Mouse (Mus musculus): ENCODE results near the gene Nxph4.

The Nxph4 gene

DNA sequence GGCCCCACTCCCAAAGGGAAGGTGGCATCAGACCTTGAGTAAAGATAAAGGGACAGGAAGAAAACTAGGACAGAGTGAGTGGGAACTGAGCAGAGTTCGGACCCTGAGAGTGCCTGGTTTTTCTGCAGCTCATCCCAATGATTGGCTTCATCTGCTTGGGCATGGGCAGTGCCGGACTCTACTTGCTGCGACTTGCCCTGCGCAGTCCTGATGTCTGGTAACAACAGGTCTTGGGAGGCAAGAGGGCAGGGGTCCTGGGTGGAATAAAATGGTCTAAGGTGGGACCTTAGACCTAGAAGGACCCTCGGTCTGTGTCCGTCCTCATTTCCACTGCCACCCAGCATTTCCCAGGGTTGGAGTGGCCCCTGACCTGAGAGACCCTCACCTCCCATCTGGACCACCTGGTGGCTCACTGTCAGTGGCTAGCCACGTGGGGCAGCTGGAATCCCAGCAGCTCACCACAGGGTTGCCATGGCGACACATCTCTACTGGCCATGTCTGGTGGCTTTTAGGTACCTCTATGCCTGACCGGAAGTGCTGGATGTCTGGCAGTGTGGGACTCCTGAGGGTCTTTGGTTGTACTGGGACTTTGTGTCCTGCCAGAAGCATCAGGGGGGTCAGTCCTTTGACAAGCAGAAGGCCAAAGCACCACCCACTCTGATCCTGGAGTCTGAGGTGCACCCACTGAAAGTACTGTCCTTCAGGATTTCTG, 18.9 kb downstream of the Nxph4 start:
- DNase-seq (ENCODE audit: low spot score), result no peak

DNA sequence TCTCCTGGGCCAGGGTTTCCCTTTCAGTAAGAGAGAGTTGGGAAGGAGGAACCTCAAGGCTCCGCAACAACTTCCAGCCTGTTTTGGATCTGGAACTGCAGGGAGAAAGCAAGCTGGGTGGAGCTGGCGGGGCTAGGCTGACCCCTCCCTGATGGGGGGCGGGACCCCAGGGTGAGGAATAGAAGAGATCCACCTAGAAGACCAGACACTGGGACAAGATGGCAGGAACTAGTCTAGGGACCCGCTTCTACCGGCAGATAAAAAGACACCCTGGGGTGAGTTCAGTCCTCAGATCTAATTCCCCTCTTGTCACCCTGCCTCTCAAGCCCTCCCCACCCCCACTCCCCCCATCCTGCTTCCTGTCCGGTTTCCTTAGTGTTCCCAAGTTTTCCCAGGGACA, 19.6 kb downstream of the Nxph4 start, which contains the start of gene Ndufa4l2:
Gene Ndufa4l2, plus strand, starts transcription at position 204 of the 400 bp plus-strand sequence.
- no peak for DNase-seq (ENCODE audit: low spot score)

DNA sequence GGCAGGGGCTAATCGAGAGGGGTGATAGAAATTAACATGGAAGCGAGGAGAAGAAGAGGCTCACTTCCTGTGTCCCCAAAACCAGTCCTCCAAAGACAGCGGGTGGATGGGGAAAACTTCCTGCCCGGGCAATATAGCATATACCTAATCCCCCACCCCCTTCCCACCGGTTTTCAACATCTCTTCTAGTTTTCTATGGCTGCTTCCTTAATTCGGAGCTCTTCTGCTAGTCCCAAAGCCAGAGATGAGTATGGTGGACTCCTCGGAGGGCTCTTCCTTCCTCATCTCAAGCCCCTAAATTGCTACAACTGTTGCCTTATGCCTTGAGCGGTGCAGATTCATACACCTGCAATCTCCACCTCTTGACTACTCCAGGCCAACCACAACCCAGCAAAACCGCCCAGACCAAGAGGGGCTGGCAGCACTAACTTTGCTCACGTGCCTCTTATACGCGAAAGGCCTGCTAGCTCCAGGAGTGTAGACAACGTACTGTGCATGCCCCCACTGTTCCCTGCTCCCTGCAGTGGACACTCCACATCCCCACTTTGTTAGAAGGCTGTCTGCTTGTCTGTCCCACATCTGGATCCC, 20.2 kb downstream of the Nxph4 start:
- DNase-seq (ENCODE audit: low spot score), result no peak

DNA sequence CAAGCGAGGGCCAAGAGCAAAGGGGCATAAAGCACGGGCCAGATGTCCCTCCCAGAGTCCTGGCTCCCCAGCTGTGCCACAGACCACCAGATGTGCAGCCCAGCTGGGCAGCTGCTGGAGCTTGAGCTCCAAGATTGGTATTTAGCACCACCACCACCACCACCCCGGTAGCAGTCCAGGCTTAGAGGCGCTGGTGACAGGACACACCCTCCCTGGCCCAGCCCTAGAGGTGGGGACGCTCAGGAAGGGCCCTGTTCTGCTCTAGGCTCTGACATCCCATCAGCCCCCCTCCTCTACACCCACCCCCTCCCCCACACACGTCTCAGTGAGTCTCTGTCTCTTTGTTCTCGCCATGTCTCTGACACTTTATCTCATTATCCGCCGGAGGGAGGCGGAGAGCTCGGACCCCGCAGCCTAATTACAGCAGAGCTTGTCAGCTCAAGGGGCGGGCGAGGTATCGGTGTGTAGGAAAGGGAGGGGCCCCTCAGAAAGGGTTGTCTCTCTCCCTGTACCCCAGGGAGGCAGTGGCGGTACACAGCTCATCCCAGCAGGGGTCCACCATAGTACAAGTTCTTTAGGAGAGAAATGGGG, 20.8 kb downstream of the Nxph4 start:
- no peak for DNase-seq (ENCODE audit: low spot score)

DNA sequence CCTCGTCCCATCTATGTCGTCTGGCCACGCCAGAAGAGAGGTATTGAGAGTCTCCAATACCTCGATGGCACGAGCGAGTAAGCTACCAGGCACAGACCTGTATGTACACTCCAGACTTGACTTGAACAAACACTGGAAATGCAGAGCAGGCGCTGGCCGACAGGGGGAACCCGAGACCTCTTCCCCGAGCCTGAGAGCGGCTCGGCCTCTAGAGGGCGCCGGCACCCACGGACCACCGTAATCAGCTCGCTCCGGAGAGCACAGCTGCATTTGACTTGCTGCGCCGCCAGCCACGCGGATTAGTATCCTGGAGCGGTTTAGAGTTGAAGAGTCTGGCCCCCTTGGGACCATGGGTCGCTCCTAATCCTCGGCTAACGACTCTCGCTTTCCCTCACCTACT, 21.5 kb downstream of the Nxph4 start:
- peak; percentile 97 for DNase-seq (ENCODE audit: low spot score)

DNA sequence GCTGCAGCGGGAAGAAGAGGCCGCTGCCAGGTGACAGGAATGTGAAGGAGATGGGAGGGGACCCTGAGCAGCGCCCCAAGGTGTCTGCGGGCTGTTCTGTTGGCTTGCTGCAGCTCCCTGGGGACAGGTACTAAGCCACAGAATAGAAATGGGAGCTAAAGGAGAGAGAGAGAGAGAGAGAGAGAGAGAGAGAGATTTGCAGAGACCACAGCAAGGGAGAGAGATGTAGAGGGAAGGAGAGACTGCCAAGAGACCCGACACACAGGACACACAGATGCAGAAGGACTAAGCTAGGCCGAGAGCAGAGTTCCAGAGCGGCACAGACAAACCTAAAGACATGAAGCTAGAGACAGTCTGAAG, 22.1 kb downstream of the Nxph4 start:
- no peak for DNase-seq (ENCODE audit: low spot score)

DNA sequence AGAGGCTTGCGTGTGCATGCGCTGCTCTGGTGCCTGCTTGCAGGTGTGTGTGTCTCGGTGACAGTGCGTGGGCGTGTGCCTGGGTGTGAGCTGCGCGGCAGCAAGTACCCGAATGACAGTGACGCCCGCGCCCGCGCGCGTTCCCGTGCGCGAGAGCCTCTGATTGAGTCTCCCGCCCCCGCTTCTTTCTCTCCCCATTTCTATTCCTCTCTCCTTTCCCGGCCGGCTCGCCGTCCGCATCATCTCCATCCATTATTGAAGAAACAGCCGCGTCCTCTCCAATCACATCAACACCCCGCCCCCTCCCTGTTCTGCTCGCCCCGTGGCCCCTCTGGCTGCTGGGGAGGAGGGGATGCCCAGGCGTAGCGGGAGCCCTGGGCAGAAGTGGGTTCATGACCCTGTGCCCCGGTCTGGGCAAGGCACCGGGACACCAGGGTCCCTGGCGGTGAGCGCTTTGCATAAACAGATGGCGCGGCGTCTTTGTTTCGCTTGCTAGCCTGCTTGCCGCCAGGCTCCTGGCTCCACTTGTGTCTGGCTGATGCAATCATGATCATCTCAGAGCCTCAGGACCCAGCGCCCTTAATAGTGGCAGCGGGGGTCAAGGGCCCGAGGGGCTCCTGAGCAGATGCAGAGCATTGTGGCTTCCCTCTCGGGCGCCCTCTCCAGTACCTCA, 22.6 kb downstream of the Nxph4 start:
- DNase-seq (ENCODE audit: low spot score), result no peak

DNA sequence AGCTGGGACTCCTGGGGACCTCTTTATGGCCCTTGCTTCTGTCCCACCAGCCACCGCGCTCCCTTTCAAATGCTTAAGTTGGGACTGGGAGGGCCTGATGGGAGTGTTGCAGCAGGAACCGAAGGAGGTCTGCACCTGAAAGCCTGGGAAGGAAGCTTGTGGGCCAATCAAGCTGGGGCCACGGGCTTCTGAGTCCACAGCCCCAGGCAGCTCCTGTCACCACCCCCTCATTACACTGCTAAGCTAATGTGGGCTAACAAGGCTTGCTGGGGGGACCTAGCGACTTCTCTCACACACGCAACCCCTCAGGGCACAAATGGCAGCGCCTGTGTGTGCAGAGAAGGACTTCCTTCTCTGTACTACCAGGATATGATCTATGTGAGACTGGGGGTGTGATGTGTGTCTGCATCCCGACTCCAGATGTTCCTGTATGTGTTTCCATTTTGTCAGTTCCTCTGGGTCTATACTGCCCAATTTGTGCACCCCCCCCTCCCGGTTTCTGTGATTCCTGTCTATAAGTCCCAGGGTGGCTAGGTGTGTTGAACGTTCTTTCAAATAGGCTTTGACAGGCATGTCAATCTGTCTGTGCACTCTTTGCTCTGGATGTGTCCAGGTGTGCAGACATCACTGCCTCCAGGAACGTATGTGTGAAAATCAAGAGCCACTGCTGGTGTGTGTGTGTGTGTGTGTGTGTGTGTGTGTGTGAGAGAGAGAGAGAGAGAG, 23.3 kb downstream of the Nxph4 start:
- DNase-seq (ENCODE audit: low spot score), result no peak

DNA sequence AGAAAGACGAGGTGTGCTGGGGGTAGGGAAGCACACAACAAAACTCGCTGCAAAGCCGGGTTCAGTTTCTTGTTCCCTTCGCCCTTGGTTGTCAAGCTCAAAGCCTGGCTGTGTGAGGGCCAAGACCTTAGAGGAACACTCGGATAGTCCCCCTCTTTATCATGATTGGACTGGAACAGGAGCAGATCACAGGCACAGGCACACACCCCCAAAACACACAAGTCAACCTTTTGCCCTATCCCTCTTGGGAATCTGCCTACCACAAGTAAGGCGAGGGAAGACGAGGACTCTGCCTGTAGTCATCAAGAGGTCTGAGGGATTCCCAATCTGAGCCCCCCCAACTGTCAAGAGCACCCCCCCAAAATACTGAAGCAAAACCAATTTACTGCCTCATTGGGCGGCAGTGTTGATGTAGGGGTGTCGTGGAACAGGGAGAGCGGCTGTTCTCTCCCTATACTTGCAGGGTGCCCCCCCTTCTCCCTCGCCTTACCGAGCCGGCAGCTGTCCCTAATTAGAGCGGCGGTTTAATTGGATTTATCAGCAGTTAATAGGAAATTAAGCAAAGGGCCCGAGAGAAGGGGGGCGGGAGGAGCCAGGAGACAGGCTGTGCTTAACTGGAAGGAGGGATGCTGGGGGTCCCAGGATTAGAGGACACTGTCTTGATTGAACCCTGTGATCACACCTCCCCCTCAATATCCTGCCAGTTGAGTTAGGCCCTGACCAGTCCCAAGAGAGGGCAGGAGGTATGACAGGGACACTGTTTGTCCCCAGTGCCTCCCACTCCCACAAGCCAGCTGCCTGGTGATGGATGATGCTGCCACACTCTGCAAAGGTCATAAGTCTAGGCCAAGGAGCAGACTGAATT, 24.3 kb downstream of the Nxph4 start:
- no peak for DNase-seq (ENCODE audit: low spot score)

DNA sequence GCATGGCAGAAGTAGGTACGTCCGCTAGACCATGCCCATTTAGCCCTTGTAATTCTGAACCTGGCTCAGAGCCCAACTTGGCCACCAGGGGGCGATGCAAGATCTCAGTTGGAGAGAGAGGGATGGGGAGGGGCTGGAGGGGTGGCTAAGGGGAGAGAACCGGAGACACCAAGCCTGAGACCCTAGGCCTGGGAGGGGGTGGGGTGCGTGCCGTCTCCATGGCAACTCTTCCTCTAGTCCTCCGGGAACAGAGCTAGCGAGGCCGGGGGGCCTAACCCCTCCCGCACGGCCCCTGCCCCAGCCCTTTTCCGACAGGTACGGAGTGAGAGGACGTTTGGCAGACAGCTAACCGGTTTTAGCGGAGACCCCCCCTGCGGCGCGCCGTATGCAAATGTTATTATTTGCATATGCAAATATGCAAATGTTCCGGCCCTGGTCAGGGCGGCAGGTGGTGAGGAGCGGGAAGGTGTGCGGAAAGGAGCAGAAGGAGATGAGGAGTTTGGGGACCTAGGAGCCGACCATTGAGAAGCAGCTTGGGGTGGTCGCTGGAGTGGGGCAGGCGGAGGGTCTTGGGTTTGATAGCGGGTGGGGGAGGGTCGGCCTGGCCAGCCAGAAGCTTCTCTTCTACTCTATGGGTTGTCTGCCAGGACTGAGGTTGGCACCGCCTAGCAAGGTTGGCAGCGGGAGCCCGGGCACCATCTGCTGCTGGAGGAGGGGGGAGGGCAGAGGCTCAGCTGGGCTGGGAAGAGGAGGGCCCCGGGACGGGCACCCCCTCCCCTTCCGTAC, 25.1 kb downstream of the Nxph4 start:
- DNase-seq (ENCODE audit: low spot score), result peak; percentile 87

DNA sequence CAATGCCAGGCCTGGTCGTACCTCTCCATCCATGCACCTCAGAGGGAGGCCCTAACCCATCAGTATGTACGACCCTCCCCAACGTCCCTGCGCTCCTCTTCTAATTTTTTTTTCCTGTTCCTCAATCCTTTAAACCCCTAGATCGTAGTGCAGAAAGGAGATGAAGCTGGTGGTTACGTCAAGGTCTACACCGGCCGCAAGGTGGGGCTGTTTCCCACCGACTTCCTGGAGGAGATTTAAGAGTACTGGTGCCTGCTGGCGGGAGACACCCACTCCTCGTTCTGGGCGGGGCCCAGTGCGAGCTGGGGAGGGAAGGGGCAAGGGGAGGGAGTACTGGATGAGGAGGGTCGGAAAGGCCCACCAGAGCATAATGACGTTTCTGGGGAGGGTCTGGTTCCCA, 26.1 kb downstream of the Nxph4 start:
- peak; percentile 70 for DNase-seq (ENCODE audit: low spot score)

DNA sequence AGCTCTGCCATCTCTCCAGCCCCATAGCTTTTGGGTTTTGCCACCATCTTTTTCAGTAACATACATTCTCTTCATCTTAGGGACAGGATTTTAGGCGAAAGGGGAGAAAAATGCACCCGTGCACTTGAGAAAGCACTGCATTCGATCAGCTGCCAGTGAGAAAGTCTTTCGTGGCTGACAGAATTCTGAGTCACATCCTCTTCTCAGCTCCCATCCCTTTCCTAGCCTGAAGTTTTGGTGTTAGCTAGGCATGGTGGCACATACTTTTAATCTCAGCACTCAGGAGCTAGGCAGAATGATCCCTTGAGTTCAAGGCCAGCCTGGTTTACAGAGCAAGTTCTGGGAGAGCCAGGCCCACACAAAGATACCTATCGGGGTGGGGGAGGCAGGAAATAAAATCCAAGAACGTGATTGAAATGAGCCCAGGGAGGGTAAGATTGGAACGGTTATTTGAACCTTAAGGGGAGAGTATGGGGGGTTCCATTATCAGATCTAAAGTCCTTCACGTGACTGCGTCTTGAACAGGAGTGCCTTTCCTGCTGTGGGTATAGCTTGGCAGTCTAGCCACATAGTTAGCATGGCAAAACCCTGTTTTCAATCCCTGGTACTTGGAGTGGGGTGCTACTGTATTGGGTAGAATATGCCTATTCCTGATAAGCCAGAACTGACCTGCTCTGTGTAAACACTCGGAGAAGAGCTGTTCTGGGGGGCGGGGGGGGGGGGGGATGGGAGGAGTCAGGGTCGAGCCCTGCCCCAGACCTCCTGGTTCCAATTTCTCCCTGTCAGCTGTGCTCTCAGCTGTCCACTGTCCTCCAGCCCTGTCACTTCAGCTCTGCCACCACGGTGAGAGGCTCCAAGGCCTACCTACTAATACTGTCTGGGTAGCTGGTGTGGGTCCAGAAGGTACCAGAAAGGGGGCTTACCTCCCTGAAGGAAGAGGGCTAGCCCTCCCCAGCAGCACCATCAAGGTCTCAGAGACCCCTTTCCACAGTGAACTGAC, 33.2 kb downstream of the Nxph4 start, which contains the start of gene Stac3:
Gene Stac3, plus strand, starts transcription at position 793 of the 1,000 bp plus-strand sequence.
- no peak for DNase-seq (ENCODE audit: low spot score)

DNA sequence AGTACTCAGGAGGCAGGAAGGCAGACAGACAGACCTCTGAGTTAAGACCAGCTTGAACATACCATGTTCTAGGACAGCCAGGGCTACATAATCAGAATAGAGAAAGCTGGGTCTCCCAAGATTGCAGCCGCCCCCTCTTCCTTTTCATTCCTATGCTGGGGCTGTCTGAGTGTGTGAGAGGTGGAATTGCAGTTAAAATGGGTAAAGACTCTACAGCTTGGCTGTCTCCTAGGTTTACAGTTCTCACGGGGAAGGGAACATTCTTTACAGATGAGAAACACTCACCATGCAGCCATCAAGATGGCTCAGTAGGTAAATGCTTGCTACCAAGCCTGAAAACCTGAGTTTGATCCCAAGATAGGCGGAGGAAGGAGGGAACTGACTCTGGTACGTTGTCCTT, 34.3 kb downstream of the Nxph4 start:
- DNase-seq (ENCODE audit: low spot score), result no peak

DNA sequence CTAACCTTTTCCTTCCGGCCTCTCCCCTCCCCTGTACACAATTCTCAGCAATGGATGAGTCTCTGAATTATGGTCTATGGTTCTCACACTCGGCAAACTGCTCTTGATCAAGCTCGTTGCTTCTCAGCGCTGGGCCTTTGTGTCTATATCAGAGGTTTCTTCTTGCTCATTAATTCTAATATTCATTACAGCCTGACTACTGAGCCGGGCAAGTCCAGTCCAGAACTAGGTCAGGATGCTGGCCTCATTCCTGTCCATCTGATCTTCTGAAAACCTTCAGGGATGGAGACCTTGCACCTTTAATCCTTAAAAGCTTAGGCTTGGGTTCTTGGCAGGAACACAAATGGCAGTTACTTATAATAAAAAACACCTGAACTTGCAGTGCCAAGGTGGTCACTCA, 34.8 kb downstream of the Nxph4 start:
- no peak for DNase-seq (ENCODE audit: low spot score)

DNA sequence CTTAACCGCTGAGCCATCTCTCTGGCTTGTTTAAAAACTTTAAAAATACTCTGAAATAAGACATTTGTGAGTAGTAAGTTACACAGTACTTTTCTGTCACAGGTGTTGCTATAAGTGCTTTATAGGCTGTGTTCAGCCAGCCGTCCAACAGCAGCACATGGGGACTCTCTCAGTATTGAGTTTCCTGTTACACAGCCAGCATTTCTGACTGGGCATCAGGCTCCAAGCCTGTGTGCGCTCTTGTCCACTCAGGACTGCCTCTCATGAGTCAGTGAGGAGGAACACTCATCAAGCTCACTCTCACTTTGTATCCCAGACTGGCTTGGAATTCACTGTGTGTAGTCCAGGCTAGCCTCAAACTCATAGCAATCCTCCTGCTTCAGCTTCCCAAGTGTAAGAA, 38.2 kb downstream of the Nxph4 start:
- no peak for DNase-seq (ENCODE audit: low spot score)

DNA sequence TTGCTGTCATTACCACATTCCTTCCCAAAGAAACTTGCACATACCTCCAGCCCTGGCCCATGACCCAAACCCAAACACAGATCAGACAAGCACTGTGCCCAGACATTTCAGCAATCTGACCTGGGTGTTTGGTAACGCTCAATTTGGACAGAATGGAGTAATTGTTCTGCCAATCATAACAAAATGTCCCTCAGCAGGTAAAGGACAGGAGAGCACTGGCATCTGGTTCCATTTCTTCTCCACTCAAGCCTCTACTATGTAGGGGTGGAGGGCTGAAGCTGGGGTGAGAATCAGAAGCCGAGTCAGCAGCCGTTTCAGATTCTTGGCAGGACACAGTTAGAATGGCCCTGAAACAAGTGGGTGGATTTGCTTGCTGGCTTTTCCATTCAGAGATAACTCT, 42.2 kb downstream of the Nxph4 start:
- no peak for DNase-seq (ENCODE audit: low spot score)

DNA sequence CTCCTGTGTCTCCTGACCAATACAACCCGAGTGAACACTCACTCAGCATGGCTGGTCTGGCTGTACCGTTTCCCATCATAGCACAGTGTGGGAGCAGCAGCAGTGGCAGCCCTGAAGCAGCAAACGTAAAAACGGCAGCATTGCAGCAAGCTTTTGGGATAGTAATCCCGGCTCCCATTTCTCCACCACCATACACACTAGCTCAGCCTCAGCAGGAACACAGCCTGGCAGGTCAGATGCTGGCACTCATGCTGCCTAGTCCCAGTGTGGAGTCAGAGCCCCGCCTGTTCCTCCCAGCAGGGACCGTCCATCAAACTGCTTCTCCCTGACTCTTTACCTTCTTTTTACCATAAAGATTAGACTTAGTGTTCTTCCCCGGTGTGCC, 43.2 kb downstream of the Nxph4 start:
- no peak for DNase-seq (ENCODE audit: low spot score)

DNA sequence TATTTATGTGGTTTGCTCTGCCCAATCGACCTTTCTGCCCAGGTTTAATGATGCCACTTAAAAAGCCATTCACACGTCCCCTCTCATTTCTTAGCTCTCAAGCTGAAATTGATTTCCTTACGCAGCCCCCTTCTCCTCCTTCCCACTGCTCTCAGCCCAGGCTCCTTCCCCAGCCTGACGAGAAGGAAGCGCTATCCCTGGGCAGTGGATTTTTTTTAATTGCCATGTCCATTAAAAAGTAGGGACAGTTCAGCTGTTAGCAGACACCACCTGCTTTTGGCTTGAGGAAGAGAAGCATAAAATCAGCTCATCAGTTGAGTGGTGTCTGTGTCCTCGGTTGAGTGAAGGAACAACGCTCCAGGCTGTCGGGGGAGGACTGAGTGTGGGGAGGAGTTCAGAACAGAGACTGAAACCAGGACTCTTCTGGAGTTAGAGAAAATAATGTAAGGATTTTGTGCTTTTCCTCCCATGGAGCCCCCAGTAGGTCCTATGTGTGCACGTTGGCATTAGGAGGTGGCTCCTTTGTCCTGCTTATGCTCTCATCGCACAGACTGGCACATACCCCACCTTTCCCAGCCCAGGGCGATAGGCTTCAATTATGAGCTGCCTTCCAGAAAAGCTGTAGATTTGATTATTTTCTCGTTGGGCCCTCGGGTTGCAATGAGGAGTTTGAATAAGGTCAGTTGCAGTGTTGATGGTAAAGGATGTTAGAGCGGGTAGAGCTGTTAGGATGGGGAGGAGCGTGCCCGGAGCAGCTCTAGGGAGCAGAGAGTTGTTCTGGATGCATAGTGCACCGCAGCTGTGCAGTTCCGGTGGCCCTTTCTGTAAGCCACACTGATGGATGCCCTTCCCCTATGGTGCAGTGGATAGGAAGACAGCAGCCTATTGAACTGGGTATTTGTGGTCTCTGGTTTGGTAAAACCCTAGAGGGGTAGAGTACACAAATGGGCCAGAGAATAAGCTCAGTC, 43.9 kb downstream of the Nxph4 start:
- no peak for DNase-seq (ENCODE audit: low spot score)

Data from urinary bladder, postnatal 25 days (tissue).